Comparison of ENCODE assay signal across 9 mouse cellular contexts in the genomic region with DNA sequence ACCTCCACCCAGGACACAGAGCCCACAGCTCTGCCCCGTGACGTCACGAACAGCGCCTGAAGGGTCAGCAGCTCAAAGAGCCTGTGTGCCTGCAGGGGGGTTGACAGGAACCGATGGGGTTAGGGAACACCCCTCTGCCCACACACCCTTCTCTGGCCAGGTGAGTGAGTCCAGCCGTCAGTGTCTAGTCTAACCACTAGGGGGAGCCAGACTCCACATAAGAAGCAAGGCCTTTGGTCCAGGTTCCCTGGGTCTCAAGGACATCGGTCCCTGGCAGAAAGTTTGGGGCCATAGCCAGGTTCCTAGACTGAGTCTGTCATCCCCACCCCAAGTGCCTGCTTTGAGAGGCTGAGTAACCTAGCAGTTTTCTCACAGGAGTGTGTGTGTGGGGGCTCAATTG. TPM values are rescaled to one million over a fixed set of nuclear protein-coding genes. Genes with fewer than 3 reads are reported as not detected.
DNase-seq lines count a peak whose midpoint lies in the region; ATAC-seq and TF ChIP-seq lines count a peak whose summit lies in the region.
"Had no signal": no experiment of that assay in that cellular context is flagged by ENCODE, and none has a peak within 500 bp of the region (broad histone marks: within the 10 kb centered on the region; RNA-seq: fewer than 3 reads in every experiment).

No protein-coding gene starts in this region.

- H3K4me3 ChIP-seq in hindbrain, embryonic 11.5 days (ENCODE audit: low read depth, low read length): no peak overlapping the region
- no peak overlapping the region for H3K4me3 ChIP-seq in hindbrain, embryonic 13.5 days
- H3K4me3 ChIP-seq in G1E (ENCODE audit: low read depth, low read length): no peak overlapping the region
- H3K4me3 ChIP-seq in hindbrain, embryonic 16.5 days (ENCODE audit: low read length): no peak overlapping the region
- H3K4me3 ChIP-seq in liver, postnatal 0 days (ENCODE audit: low read depth, low read length): no peak overlapping the region

- peaks cover 4% of the 10 kb centered on the region; the same call in 1 of the 2 replicates for H3K4me1 ChIP-seq in hindbrain, embryonic 11.5 days (replicated peaks; ENCODE audit: control insufficient read depth, insufficient read depth, low read length)
- peaks cover 19% of the 10 kb centered on the region for H3K4me1 ChIP-seq in hindbrain, embryonic 13.5 days (replicated peaks)
- H3K4me1 ChIP-seq in G1E (ENCODE audit: insufficient read depth, low read depth, low read length): no peaks in the 10 kb centered on the region; the same call in 1 of the 2 replicates
- H3K4me1 ChIP-seq in hindbrain, embryonic 16.5 days (ENCODE audit: control insufficient read depth, insufficient read depth, low read depth, low read length): 0 out of 2 replicates have a peak, but pooled peaks cover 2% of the 10 kb centered on the region
- H3K4me1 ChIP-seq in liver, postnatal 0 days (ENCODE audit: insufficient read depth): no peaks in the 10 kb centered on the region

- H3K4me2 ChIP-seq in hindbrain, embryonic 11.5 days (replicated peaks; ENCODE audit: low read depth, low read length): no peak overlapping the region
- H3K4me2 ChIP-seq in hindbrain, embryonic 13.5 days: no peak overlapping the region
- H3K4me2 ChIP-seq in hindbrain, embryonic 16.5 days (ENCODE audit: low read length): no peak overlapping the region
- no peak overlapping the region for H3K4me2 ChIP-seq in liver, postnatal 0 days (ENCODE audit: low read depth, low read length)

- TF ChIP-seq CTCF in G1E (IDR thresholded peaks at IDR 0.05; ENCODE audit: low read depth, low read length): peak; percentile 76
- peak; percentile 95 for TF ChIP-seq CTCF in liver, postnatal 0 days (IDR thresholded peaks at IDR 0.05; ENCODE audit: low read depth)

- no peak for TF ChIP-seq EP300 in liver, postnatal 0 days (IDR thresholded peaks at IDR 0.05; ENCODE audit: low read depth)

- peaks cover 31% of the 10 kb centered on the region for H3K27me3 ChIP-seq in hindbrain, embryonic 11.5 days (ENCODE audit: control insufficient read depth, insufficient read depth, low read length)
- peaks cover 47% of the 10 kb centered on the region for H3K27me3 ChIP-seq in hindbrain, embryonic 13.5 days
- H3K27me3 ChIP-seq in G1E (ENCODE audit: insufficient read depth, low read length): peaks cover 21% of the 10 kb centered on the region; the same call in 1 of the 2 replicates
- peaks cover 33% of the 10 kb centered on the region for H3K27me3 ChIP-seq in hindbrain, embryonic 16.5 days (replicated peaks; ENCODE audit: control insufficient read depth, insufficient read depth, low read length)
- peaks cover 43% of the 10 kb centered on the region for H3K27me3 ChIP-seq in liver, postnatal 0 days (ENCODE audit: insufficient read depth, low read length)

- H3K9me3 ChIP-seq in hindbrain, embryonic 11.5 days (ENCODE audit: control insufficient read depth, low read length): no peaks in the 10 kb centered on the region
- H3K9me3 ChIP-seq in hindbrain, embryonic 13.5 days: no peaks in the 10 kb centered on the region
- no peaks in the 10 kb centered on the region for H3K9me3 ChIP-seq in G1E (replicated peaks)
- no peaks in the 10 kb centered on the region for H3K9me3 ChIP-seq in hindbrain, embryonic 16.5 days (ENCODE audit: control insufficient read depth, low read length)
- H3K9me3 ChIP-seq in liver, postnatal 0 days (ENCODE audit: low read length): no peaks in the 10 kb centered on the region

- no peak overlapping the region for H3K9ac ChIP-seq in hindbrain, embryonic 11.5 days (ENCODE audit: low read depth, low read length)
- H3K9ac ChIP-seq in hindbrain, embryonic 13.5 days: no peak overlapping the region
- no peak overlapping the region for H3K9ac ChIP-seq in hindbrain, embryonic 16.5 days (ENCODE audit: low read depth, low read length)
- no peak overlapping the region for H3K9ac ChIP-seq in liver, postnatal 0 days (replicated peaks)

- ATAC-seq in hindbrain, embryonic 11.5 days (ENCODE audit: low FRiP score): no peak
- ATAC-seq in hindbrain, embryonic 13.5 days (ENCODE audit: low FRiP score): no peak
- 0 out of 2 replicates have a peak, but pooled peaks have one; percentile 34 for ATAC-seq in G1E (ENCODE audit: extremely low read depth, insufficient number of reproducible peaks, low FRiP score, poor library complexity, severe bottlenecking)
- ATAC-seq in hindbrain, embryonic 16.5 days: 0 out of 2 replicates have a peak, but pooled peaks have one; percentile 13
- peak; percentile 42; the same call in 1 of the 2 replicates for ATAC-seq in liver, postnatal 0 days
- no peak; the same call in 1 of the 2 replicates for ATAC-seq in frontal cortex, adult (ENCODE audit: low TSS enrichment)

- H3K36me3 ChIP-seq in hindbrain, embryonic 11.5 days (ENCODE audit: control insufficient read depth, insufficient read depth, low read length): no peaks in the 10 kb centered on the region
- no peaks in the 10 kb centered on the region for H3K36me3 ChIP-seq in hindbrain, embryonic 13.5 days
- H3K36me3 ChIP-seq in G1E (replicated peaks): no peaks in the 10 kb centered on the region
- peaks cover 6% of the 10 kb centered on the region; the same call in 1 of the 2 replicates for H3K36me3 ChIP-seq in hindbrain, embryonic 16.5 days (ENCODE audit: control insufficient read depth, insufficient read depth, low read length)
- H3K36me3 ChIP-seq in liver, postnatal 0 days (replicated peaks; ENCODE audit: insufficient read depth, low read length): no peaks in the 10 kb centered on the region

- no peak overlapping the region for H3K27ac ChIP-seq in hindbrain, embryonic 11.5 days (ENCODE audit: low read depth, low read length)
- no peak overlapping the region for H3K27ac ChIP-seq in hindbrain, embryonic 13.5 days
- no peak overlapping the region for H3K27ac ChIP-seq in hindbrain, embryonic 16.5 days (ENCODE audit: low read depth, low read length)
- no peak overlapping the region for H3K27ac ChIP-seq in liver, postnatal 0 days (ENCODE audit: low read depth)

- peak; percentile 82 for DNase-seq in hindbrain, embryonic 11.5 days (ENCODE audit: low spot score)
- peak; percentile 60 for DNase-seq in G1E (ENCODE audit: low spot score)
- peak; percentile 77 to 87 for DNase-seq in cerebellum, postnatal 10 days
- DNase-seq in liver, postnatal 0 days: peak; percentile 63
- DNase-seq in retina, postnatal 7 days (ENCODE audit: low read depth, low spot score): peak; percentile 50

- WGBS in hindbrain, embryonic 11.5 days: 0% methylated on average over 6 of the region's 7 CpGs
- WGBS in hindbrain, embryonic 13.5 days: 1% methylated on average over 6 of the region's 7 CpGs
- WGBS in hindbrain, embryonic 16.5 days: 1% methylated on average over 7 of the region's 7 CpGs
- WGBS in liver, postnatal 0 days (ENCODE audit: insufficient replicate concordance): under 1% methylated on average over 7 of the region's 7 CpGs

RNA-seq across cellular contexts. Expression of a gene that starts 13.2 kb away (rescaled TPM):
- polyA plus RNA-seq in hindbrain, embryonic 11.5 days (2014; fragmentation: Nextera tagmentation; extraction: Ambion mirVana): 0.22 and 0.33 TPM in 2 replicates
- 0.16 and 0.21 TPM in 2 replicates for polyA plus RNA-seq in hindbrain, embryonic 13.5 days (2015; fragmentation: Nextera tagmentation; extraction: Ambion mirVana)
- not detected in 2 replicates for total RNA-seq in G1E (2014; fragmentation: Nextera tagmentation)
- not detected in 2 replicates for total RNA-seq in G1E (2017)
- not detected in 2 replicates for polyA plus RNA-seq in G1E (2012)
- polyA plus RNA-seq in hindbrain, embryonic 16.5 days (2015; fragmentation: Nextera tagmentation; extraction: Ambion mirVana): 0.57 and 0.78 TPM in 2 replicates
- polyA plus RNA-seq in liver, postnatal 0 days (2015; fragmentation: Nextera tagmentation; extraction: Ambion mirVana): not detected in 2 replicates

RNA-seq across cellular contexts. Expression of a gene that starts 17.3 kb away (rescaled TPM):
- 0.69 and 0.91 TPM in 2 replicates for polyA plus RNA-seq in hindbrain, embryonic 11.5 days (2014; fragmentation: Nextera tagmentation; extraction: Ambion mirVana)
- 11.7 and 12.7 TPM in 2 replicates for polyA plus RNA-seq in hindbrain, embryonic 13.5 days (2015; fragmentation: Nextera tagmentation; extraction: Ambion mirVana)
- not detected in 2 replicates for total RNA-seq in G1E (2014; fragmentation: Nextera tagmentation)
- not detected in 2 replicates for total RNA-seq in G1E (2017)
- not detected in 2 replicates for polyA plus RNA-seq in G1E (2012)
- 44.3 and 49.8 TPM in 2 replicates for polyA plus RNA-seq in hindbrain, embryonic 16.5 days (2015; fragmentation: Nextera tagmentation; extraction: Ambion mirVana)
- 0.53 and 0.96 TPM in 2 replicates for polyA plus RNA-seq in liver, postnatal 0 days (2015; fragmentation: Nextera tagmentation; extraction: Ambion mirVana)

RNA-seq across cellular contexts. Expression of a gene that starts 30.5 kb away (rescaled TPM):
- polyA plus RNA-seq in hindbrain, embryonic 11.5 days (2014; fragmentation: Nextera tagmentation; extraction: Ambion mirVana): not detected in 2 replicates
- polyA plus RNA-seq in hindbrain, embryonic 13.5 days (2015; fragmentation: Nextera tagmentation; extraction: Ambion mirVana): not detected in 2 replicates
- total RNA-seq in G1E (2014; fragmentation: Nextera tagmentation): not detected in 2 replicates
- 0.05 TPM in 1 of 2 replicates, not detected in the other for total RNA-seq in G1E (2017)
- not detected in 2 replicates for polyA plus RNA-seq in G1E (2012)
- polyA plus RNA-seq in hindbrain, embryonic 16.5 days (2015; fragmentation: Nextera tagmentation; extraction: Ambion mirVana): not detected in 2 replicates
- not detected in 2 replicates for polyA plus RNA-seq in liver, postnatal 0 days (2015; fragmentation: Nextera tagmentation; extraction: Ambion mirVana)
- polyA plus RNA-seq: neural tube, embryonic 14.5 days had no signal

RNA-seq across cellular contexts. Expression of a gene that starts 35.3 kb away (rescaled TPM):
- polyA plus RNA-seq in hindbrain, embryonic 11.5 days (2014; fragmentation: Nextera tagmentation; extraction: Ambion mirVana): not detected in 2 replicates
- polyA plus RNA-seq in hindbrain, embryonic 13.5 days (2015; fragmentation: Nextera tagmentation; extraction: Ambion mirVana): 0.06 and 0.08 TPM in 2 replicates
- not detected in 2 replicates for total RNA-seq in G1E (2014; fragmentation: Nextera tagmentation)
- not detected in 2 replicates for total RNA-seq in G1E (2017)
- not detected in 2 replicates for polyA plus RNA-seq in G1E (2012)
- polyA plus RNA-seq in hindbrain, embryonic 16.5 days (2015; fragmentation: Nextera tagmentation; extraction: Ambion mirVana): 0.09 and 0.66 TPM in 2 replicates
- polyA plus RNA-seq in liver, postnatal 0 days (2015; fragmentation: Nextera tagmentation; extraction: Ambion mirVana): 0.04 and 0.49 TPM in 2 replicates

RNA-seq across cellular contexts. Expression of a gene that starts 50.6 kb away (rescaled TPM):
- not detected in 2 replicates for polyA plus RNA-seq in hindbrain, embryonic 11.5 days (2014; fragmentation: Nextera tagmentation; extraction: Ambion mirVana)
- polyA plus RNA-seq in hindbrain, embryonic 13.5 days (2015; fragmentation: Nextera tagmentation; extraction: Ambion mirVana): not detected in 2 replicates
- total RNA-seq in G1E (2014; fragmentation: Nextera tagmentation) (not detected in 2 replicates), G1E (2017) (not detected in 2 replicates)
- polyA plus RNA-seq in G1E (2012): not detected in 2 replicates
- polyA plus RNA-seq in hindbrain, embryonic 16.5 days (2015; fragmentation: Nextera tagmentation; extraction: Ambion mirVana): 0.35 and 0.41 TPM in 2 replicates
- not detected in 2 replicates for polyA plus RNA-seq in liver, postnatal 0 days (2015; fragmentation: Nextera tagmentation; extraction: Ambion mirVana)

Comparison
In these comparisons a context has a peak if more than half of its experiments do, and no peak if none do; other contexts are left out.
1. ATAC-seq: peak in G1E (single experiment), hindbrain, embryonic 16.5 days (single experiment) and liver, postnatal 0 days (single experiment); none in hindbrain, embryonic 11.5 days (single experiment), hindbrain, embryonic 13.5 days (single experiment) and frontal cortex, adult (single experiment).
2. Peak in every context shown above with its lines, with median percentiles within 50 percentile points of each other: DNase-seq.